Mouse (Mus musculus): ENCODE data around the gene Sigmar1. TPM values are rescaled to one million over a fixed set of nuclear protein-coding genes. Genes with fewer than 3 reads are reported as not detected.

Sigmar1 gene
- total and polyA plus RNA-seq, 3 experiments, result 26.4 to 97.5 (median 60.7) TPM

GRCm38 (mm10) chr4:41708192-41708745, 47.7 kb downstream of the Sigmar1 start:
- Histone ChIP-seq H3K4me2 (ENCODE audit: insufficient read depth, low read depth, poor library complexity, severe bottlenecking) (no peak overlapping the region), H3K27me3 (replicated peaks) (peaks cover 45% of the 10 kb centered on the region), H3K4me3 (replicated peaks in 1 of 3; ENCODE audit: low read depth in 2 of 3, low read length in 2 of 3, poor library complexity in 1 of 3) (no peak overlapping the region), H3K36me3 (replicated peaks in 1 of 2; ENCODE audit: control insufficient read depth in 1 of 2, insufficient read depth in 1 of 2, low read length in 1 of 2) (peaks cover 0 to 18% of the 10 kb centered on the region in 2 experiments), H3K27ac (ENCODE audit: insufficient read depth, low read depth) (no peak overlapping the region), H3K9ac (ENCODE audit: insufficient read depth, low read depth) (no peak overlapping the region), H3K9me3 (replicated peaks; ENCODE audit: low read length) (no peaks in the 10 kb centered on the region), H3K4me1 (ENCODE audit: control insufficient read depth in 1 of 2, insufficient read depth in 2 of 2) (peaks cover 14 to 36% of the 10 kb centered on the region in 2 experiments), H3K79me2 (replicated peaks; ENCODE audit: control insufficient read depth, extremely low read depth, insufficient read depth, poor library complexity, severe bottlenecking) (peaks cover 7% of the 10 kb centered on the region; the same call in 1 of the 2 replicates)
- TF ChIP-seq CTCF (conservative IDR thresholded peaks at IDR 0.05 in 1 of 2, IDR thresholded peaks at IDR 0.05 in 1 of 2; ENCODE audit: low read depth in 2 of 2, low read length in 2 of 2), result peak; percentile 25 to 88; a peak in 3 of 4 replicates
- TF ChIP-seq IRF4 (IDR thresholded peaks at IDR 0.05; ENCODE audit: low read depth, low read length), result no peak
- TF ChIP-seq NRF1 (IDR thresholded peaks at IDR 0.05; ENCODE audit: low read depth, low read length), result no peak
- TF ChIP-seq SMC3 (IDR thresholded peaks at IDR 0.05; ENCODE audit: low read depth, low read length), result peak; percentile 75
- peak; percentile 88 for TF ChIP-seq RAD21 (IDR thresholded peaks at IDR 0.05; ENCODE audit: low read depth, low read length)
- in situ Hi-C loops (cut with MboI; ENCODE audit: low pct_ligation_motif_present, low pct_unique_long_range_greater_than_20kb, low sequenced_read_pairs) (no loop called here), dilution Hi-C loops (cut with MboI; ENCODE audit: extremely low pct_ligation_motif_present, extremely low pct_unique_long_range_greater_than_20kb, low sequenced_read_pairs) (no loop called here)
- peak; percentile 68 for DNase-seq (ENCODE audit: extremely low read depth)

GRCm38 (mm10) chr4:41707011-41707535, 48.9 kb downstream of the Sigmar1 start:
- TF ChIP-seq UBTF (IDR thresholded peaks at IDR 0.05; ENCODE audit: low read depth, low read length) (no peak), TBP (conservative IDR thresholded peaks at IDR 0.05; ENCODE audit: low read depth, low read length) (no peak), RAD21 (IDR thresholded peaks at IDR 0.05; ENCODE audit: low read depth, low read length) (peak; percentile 54), MAX (IDR thresholded peaks at IDR 0.05; ENCODE audit: low read length) (peak; percentile 30; the same call in 1 of the 2 replicates), HCFC1 (IDR thresholded peaks at IDR 0.05; ENCODE audit: low read depth, low read length) (no peak), USF2 (conservative IDR thresholded peaks at IDR 0.05; ENCODE audit: low read depth, low read length) (no peak), BHLHE40 (IDR thresholded peaks at IDR 0.05; ENCODE audit: low read depth, low read length) (0 out of 2 replicates have a peak, but pooled peaks have one; percentile 12), SMC3 (IDR thresholded peaks at IDR 0.05; ENCODE audit: low read depth, low read length) (peak; percentile 50), ZKSCAN1 (IDR thresholded peaks at IDR 0.05; ENCODE audit: borderline replicate concordance, low read depth, low read length) (no peak), MEF2A (IDR thresholded peaks at IDR 0.05; ENCODE audit: borderline replicate concordance, low read depth, low read length) (no peak), MAZ (IDR thresholded peaks at IDR 0.05; ENCODE audit: low read depth, low read length) (0 out of 2 replicates have a peak, but pooled peaks have one; percentile 19), POLR2AphosphoS2 (IDR thresholded peaks at IDR 0.05; ENCODE audit: low read depth, low read length) (no peak), CTCF (conservative IDR thresholded peaks at IDR 0.05 in 1 of 2, IDR thresholded peaks at IDR 0.05 in 1 of 2; ENCODE audit: low read depth in 2 of 2, low read length in 2 of 2) (peak in 1 of 2 experiments; percentile 69; a peak in 2 of 4 replicates), ETS1 (conservative IDR thresholded peaks at IDR 0.05; ENCODE audit: low read depth, low read length) (0 out of 2 replicates have a peak, but pooled peaks have one; percentile 17), E2F4 (IDR thresholded peaks at IDR 0.05; ENCODE audit: insufficient replicate concordance, low read depth, low read length) (no peak), TCF12 (IDR thresholded peaks at IDR 0.05; ENCODE audit: low read depth, low read length) (0 out of 2 replicates have a peak, but pooled peaks have one; percentile 19)
- Histone ChIP-seq H3K4me3 (replicated peaks in 1 of 3; ENCODE audit: low read depth in 2 of 3, low read length in 2 of 3, poor library complexity in 1 of 3) (peak overlapping the region in 1 of 3 experiments; percentile 21), H3K27me3 (replicated peaks) (peaks cover 48% of the 10 kb centered on the region), H3K27ac (ENCODE audit: insufficient read depth, low read depth) (no peak overlapping the region), H3K9ac (ENCODE audit: insufficient read depth, low read depth) (no peak overlapping the region), H3K9me3 (replicated peaks; ENCODE audit: low read length) (no peaks in the 10 kb centered on the region), H3K36me3 (replicated peaks in 1 of 2; ENCODE audit: control insufficient read depth in 1 of 2, insufficient read depth in 1 of 2, low read length in 1 of 2) (peaks cover 0 to 14% of the 10 kb centered on the region in 2 experiments), H3K4me2 (ENCODE audit: insufficient read depth, low read depth, poor library complexity, severe bottlenecking) (peak overlapping the region; percentile 33; the same call in 1 of the 2 replicates), H3K79me2 (replicated peaks; ENCODE audit: control insufficient read depth, extremely low read depth, insufficient read depth, poor library complexity, severe bottlenecking) (no peaks in the 10 kb centered on the region), H3K4me1 (ENCODE audit: control insufficient read depth in 1 of 2, insufficient read depth in 2 of 2) (peaks cover 12 to 30% of the 10 kb centered on the region in 2 experiments)
- peak; percentile 81 for DNase-seq (ENCODE audit: extremely low read depth)
- in situ Hi-C loops (cut with MboI; ENCODE audit: low pct_ligation_motif_present, low pct_unique_long_range_greater_than_20kb, low sequenced_read_pairs) (no loop called here), dilution Hi-C loops (cut with MboI; ENCODE audit: extremely low pct_ligation_motif_present, extremely low pct_unique_long_range_greater_than_20kb, low sequenced_read_pairs) (no loop called here)

Measured in CH12.LX (cell line).